ENCODE assay signal across 14 mouse cellular contexts in the genomic region with DNA sequence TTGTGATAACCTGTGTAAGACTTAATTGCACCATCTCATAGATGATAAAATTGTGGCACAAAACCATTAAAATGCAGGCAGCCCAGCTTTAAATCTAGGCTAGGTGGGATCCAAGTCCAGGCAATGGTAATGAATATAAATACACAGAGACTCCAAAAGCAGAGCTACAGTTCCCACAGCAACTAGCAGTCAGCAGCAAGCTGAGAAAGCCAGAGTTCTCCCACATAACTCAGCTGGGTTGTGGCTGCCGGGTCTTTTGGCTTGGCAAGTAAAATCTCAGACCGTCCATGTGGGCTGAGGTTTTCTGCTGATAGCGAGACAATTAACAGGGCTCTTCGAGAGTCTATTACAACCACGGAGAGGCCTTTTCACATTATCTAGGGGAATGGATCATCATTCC.
DNase-seq lines count a peak whose midpoint lies in the region; ATAC-seq and TF ChIP-seq lines count a peak whose summit lies in the region.
"Had no signal": no experiment of that assay in that cellular context is flagged by ENCODE, and none has a peak within 500 bp of the region (broad histone marks: within the 10 kb centered on the region; RNA-seq: fewer than 3 reads in every experiment).

No protein-coding gene starts in this region.

- H3K4me2 ChIP-seq in forebrain, embryonic 12.5 days = no peak overlapping the region
- no peak overlapping the region for H3K4me2 ChIP-seq in forebrain, embryonic 11.5 days (ENCODE audit: low read depth, low read length, severe bottlenecking)
- H3K4me2 ChIP-seq in forebrain, postnatal 0 days (ENCODE audit: low read depth) = no peak overlapping the region
- H3K4me2 ChIP-seq in midbrain, postnatal 0 days (ENCODE audit: low read depth, low read length, poor library complexity, severe bottlenecking) = no peak overlapping the region
- H3K4me2 ChIP-seq: embryonic facial prominence, embryonic 13.5 days; heart, embryonic 12.5 days had no signal

- H3K9me3 ChIP-seq in forebrain, embryonic 12.5 days = no peaks in the 10 kb centered on the region
- H3K9me3 ChIP-seq in forebrain, embryonic 11.5 days (ENCODE audit: control insufficient read depth, low read length) = no peaks in the 10 kb centered on the region
- no peaks in the 10 kb centered on the region for H3K9me3 ChIP-seq in forebrain, postnatal 0 days (ENCODE audit: low read length)
- no peaks in the 10 kb centered on the region for H3K9me3 ChIP-seq in midbrain, postnatal 0 days (ENCODE audit: low read length)
- H3K9me3 ChIP-seq: embryonic facial prominence, embryonic 13.5 days; heart, embryonic 12.5 days had no signal

- H3K4me3 ChIP-seq in forebrain, embryonic 12.5 days (replicated peaks) = no peak overlapping the region
- no peak overlapping the region for H3K4me3 ChIP-seq in forebrain, embryonic 11.5 days (ENCODE audit: low read depth, low read length)
- no peak overlapping the region for H3K4me3 ChIP-seq in layer of hippocampus, adult 2 months
- H3K4me3 ChIP-seq in forebrain, postnatal 0 days (ENCODE audit: low read depth, low read length) = no peak overlapping the region
- H3K4me3 ChIP-seq in midbrain, postnatal 0 days (ENCODE audit: low read depth, low read length) = no peak overlapping the region
- H3K4me3 ChIP-seq: embryonic facial prominence, embryonic 13.5 days; heart, embryonic 12.5 days had no signal

- TF ChIP-seq CTCF in layer of hippocampus, adult 2 months (conservative IDR thresholded peaks at IDR 0.05) = no peak
- TF ChIP-seq CTCF in forebrain, postnatal 0 days (IDR thresholded peaks at IDR 0.05; ENCODE audit: low read depth) = no peak
- no peak for TF ChIP-seq CTCF in midbrain, postnatal 0 days (IDR thresholded peaks at IDR 0.05)

- H3K27me3 ChIP-seq in forebrain, embryonic 12.5 days = no peaks in the 10 kb centered on the region
- no peaks in the 10 kb centered on the region for H3K27me3 ChIP-seq in forebrain, embryonic 11.5 days (ENCODE audit: control insufficient read depth, insufficient read depth, low read length)
- no peaks in the 10 kb centered on the region for H3K27me3 ChIP-seq in forebrain, postnatal 0 days (ENCODE audit: insufficient read depth, low read length)
- no peaks in the 10 kb centered on the region for H3K27me3 ChIP-seq in midbrain, postnatal 0 days (ENCODE audit: insufficient read depth, low read length)
- H3K27me3 ChIP-seq: embryonic facial prominence, embryonic 13.5 days; heart, embryonic 12.5 days had no signal

- ATAC-seq in forebrain, embryonic 12.5 days (ENCODE audit: low FRiP score) = no peak
- ATAC-seq in forebrain, embryonic 11.5 days (replicated peaks; ENCODE audit: low FRiP score) = no peak
- no peak; the same call in 1 of the 2 replicates for ATAC-seq in forebrain, postnatal 0 days
- no peak for ATAC-seq in midbrain, postnatal 0 days (ENCODE audit: low FRiP score)

- peak overlapping the region; percentile 63 for H3K27ac ChIP-seq in forebrain, embryonic 12.5 days
- H3K27ac ChIP-seq in forebrain, embryonic 11.5 days (ENCODE audit: low read depth, low read length) = no peak overlapping the region
- H3K27ac ChIP-seq in layer of hippocampus, adult 2 months = peak overlapping the region; percentile 85
- H3K27ac ChIP-seq in forebrain, postnatal 0 days (ENCODE audit: low read depth, low read length) = peak overlapping the region; percentile 73
- H3K27ac ChIP-seq in midbrain, postnatal 0 days (ENCODE audit: low read depth, low read length) = 0 out of 2 replicates have a peak overlapping the region, but pooled peaks have one; percentile 7
- H3K27ac ChIP-seq: embryonic facial prominence, embryonic 13.5 days had no signal

- peaks cover 6% of the 10 kb centered on the region; the same call in 1 of the 2 replicates for H3K4me1 ChIP-seq in forebrain, embryonic 12.5 days
- H3K4me1 ChIP-seq in forebrain, embryonic 11.5 days (replicated peaks; ENCODE audit: control insufficient read depth, insufficient read depth, low read length) = no peaks in the 10 kb centered on the region; the same call in 1 of the 2 replicates
- H3K4me1 ChIP-seq in forebrain, postnatal 0 days (ENCODE audit: insufficient read depth) = 0 out of 2 replicates have a peak, but pooled peaks cover 4% of the 10 kb centered on the region
- 0 out of 2 replicates have a peak, but pooled peaks cover 2% of the 10 kb centered on the region for H3K4me1 ChIP-seq in midbrain, postnatal 0 days (ENCODE audit: insufficient read depth, low read length)

- H3K36me3 ChIP-seq in forebrain, embryonic 12.5 days (replicated peaks) = no peaks in the 10 kb centered on the region
- H3K36me3 ChIP-seq in forebrain, embryonic 11.5 days (ENCODE audit: control insufficient read depth, insufficient read depth, low read length) = no peaks in the 10 kb centered on the region
- H3K36me3 ChIP-seq in forebrain, postnatal 0 days (ENCODE audit: insufficient read depth) = no peaks in the 10 kb centered on the region
- H3K36me3 ChIP-seq in midbrain, postnatal 0 days (ENCODE audit: insufficient read depth, low read length) = no peaks in the 10 kb centered on the region
- H3K36me3 ChIP-seq: embryonic facial prominence, embryonic 13.5 days; heart, embryonic 12.5 days had no signal

- WGBS in forebrain, embryonic 12.5 days = 68% methylated on average over 5 of the region's 5 CpGs
- WGBS in forebrain, embryonic 11.5 days = 70% methylated on average over 5 of the region's 5 CpGs
- WGBS in forebrain, postnatal 0 days = 33% methylated on average over 5 of the region's 5 CpGs
- WGBS in midbrain, postnatal 0 days = 35% methylated on average over 5 of the region's 5 CpGs

- H3K9ac ChIP-seq in forebrain, embryonic 12.5 days = no peak overlapping the region
- no peak overlapping the region for H3K9ac ChIP-seq in forebrain, embryonic 11.5 days (ENCODE audit: low read length)
- 0 out of 2 replicates have a peak overlapping the region, but pooled peaks have one; percentile 2 for H3K9ac ChIP-seq in forebrain, postnatal 0 days
- no peak overlapping the region for H3K9ac ChIP-seq in midbrain, postnatal 0 days (replicated peaks; ENCODE audit: low read length, poor library complexity, severe bottlenecking)
- H3K9ac ChIP-seq: embryonic facial prominence, embryonic 13.5 days; heart, embryonic 12.5 days had no signal

- no peak for DNase-seq in forebrain, embryonic 11.5 days (ENCODE audit: low spot score)
- no peak for DNase-seq in layer of hippocampus, adult 2 months (ENCODE audit: low spot score in 2 of 2)
- DNase-seq in layer of hippocampus, postnatal 25 days (ENCODE audit: extremely low spot score in 1 of 2, low spot score in 1 of 2) = no peak
- DNase-seq in forebrain, postnatal 0 days = no peak
- DNase-seq in midbrain, postnatal 0 days (ENCODE audit: low spot score) = no peak
- no peak for DNase-seq in thymus, postnatal 25 days
- no peak for DNase-seq in retina, embryonic 14.5 days (ENCODE audit: low spot score)
- DNase-seq: cerebellum, adult 9-11 months; kidney, adult 2 months; kidney, postnatal 14 days; lung, postnatal 36 days had no signal
